Mouse (Mus musculus) liver, embryonic 14.5 days (tissue): Measurements from ENCODE around the gene Zyx.

Experiments
- CTCF ChIP-seq: IDR thresholded peaks from 2 replicates; pipeline ENCODE4 v1.5.1; 2016; ENCODE audit warnings: antibody characterized with exemption, low read depth, control low read depth
- EP300 ChIP-seq: IDR thresholded peaks from 2 replicates; pipeline ENCODE4 v1.6.1; 2016; ENCODE audit warnings: antibody characterized with exemption, low read depth

GRCm38 (mm10) chr6:42374701-42375100 is 25.3 kb downstream of the Zyx start:
- TF ChIP-seq CTCF (no peak), EP300 (no peak)
